Mouse (Mus musculus) midbrain, embryonic 15.5 days (tissue): ENCODE results near the gene Reep1. TPM values are rescaled to one million over a fixed set of nuclear protein-coding genes. Genes with fewer than 3 reads are reported as not detected.

Source experiments
- ATAC-seq: fragments of 200-750 bp; cut with Nextera tagmentation; replicated peaks from 2 replicates; pipeline ENCODE4 v1.8.0; 2017; ENCODE audit warnings: moderate TSS enrichment
- H3K27ac ChIP-seq: fragments of 300-500 bp; sonication (generic); 2 replicates; pipeline ENCODE4 v1.5.1; 2015; ENCODE audit warnings: mild to moderate bottlenecking, inconsistent platforms
- H3K27me3 ChIP-seq: fragments of 300-500 bp; sonication (generic); replicated peaks from 2 replicates; pipeline ENCODE4 v1.6.1; 2015; ENCODE audit warnings: inconsistent platforms
- H3K36me3 ChIP-seq: fragments of 300-500 bp; sonication (generic); replicated peaks from 2 replicates; pipeline ENCODE4 v1.6.1; 2015; ENCODE audit warnings: inconsistent platforms
- H3K4me1 ChIP-seq: fragments of 300-500 bp; sonication (generic); 2 replicates; pipeline ENCODE4 v1.6.1; 2015; ENCODE audit warnings: inconsistent platforms
- H3K4me2 ChIP-seq: fragments of 300-500 bp; sonication (generic); 2 replicates; pipeline ENCODE4 v1.6.1; 2015; ENCODE audit warnings: inconsistent platforms, mild to moderate bottlenecking, moderate library complexity
- H3K4me3 ChIP-seq: fragments of 300-500 bp; sonication (generic); 2 replicates; pipeline ENCODE4 v1.5.1; 2015; ENCODE audit warnings: mild to moderate bottlenecking, inconsistent platforms
- H3K9ac ChIP-seq: fragments of 300-500 bp; sonication (generic); 2 replicates; pipeline ENCODE4 v1.6.1; 2015; ENCODE audit warnings: mild to moderate bottlenecking, inconsistent platforms
- H3K9me3 ChIP-seq: fragments of 300-500 bp; sonication (generic); 2 replicates; pipeline ENCODE4 v1.6.1; 2016; ENCODE audit warnings: inconsistent platforms
- WGBS: fragments of 180-500 bp; shearing (Covaris S2); methylation state at CpG from one replicate; pipeline ENCODE4 v1.1.7; 2015; ENCODE audit warnings: mixed read lengths; 5-methylcytosine and 5-hydroxymethylcytosine counted together
- polyA plus RNA-seq: library from polyadenylated mRNA; unstranded; fragments of >200 nt; fragmentation: Nextera tagmentation; extraction: Ambion mirVana; gene quantifications from 2 replicates; pipeline ENCODE4 v1.2.1, GENCODE M21; 2015

The Reep1 gene
- polyA plus RNA-seq, 1 experiment from 2014 or later: 331 TPM

DNA sequence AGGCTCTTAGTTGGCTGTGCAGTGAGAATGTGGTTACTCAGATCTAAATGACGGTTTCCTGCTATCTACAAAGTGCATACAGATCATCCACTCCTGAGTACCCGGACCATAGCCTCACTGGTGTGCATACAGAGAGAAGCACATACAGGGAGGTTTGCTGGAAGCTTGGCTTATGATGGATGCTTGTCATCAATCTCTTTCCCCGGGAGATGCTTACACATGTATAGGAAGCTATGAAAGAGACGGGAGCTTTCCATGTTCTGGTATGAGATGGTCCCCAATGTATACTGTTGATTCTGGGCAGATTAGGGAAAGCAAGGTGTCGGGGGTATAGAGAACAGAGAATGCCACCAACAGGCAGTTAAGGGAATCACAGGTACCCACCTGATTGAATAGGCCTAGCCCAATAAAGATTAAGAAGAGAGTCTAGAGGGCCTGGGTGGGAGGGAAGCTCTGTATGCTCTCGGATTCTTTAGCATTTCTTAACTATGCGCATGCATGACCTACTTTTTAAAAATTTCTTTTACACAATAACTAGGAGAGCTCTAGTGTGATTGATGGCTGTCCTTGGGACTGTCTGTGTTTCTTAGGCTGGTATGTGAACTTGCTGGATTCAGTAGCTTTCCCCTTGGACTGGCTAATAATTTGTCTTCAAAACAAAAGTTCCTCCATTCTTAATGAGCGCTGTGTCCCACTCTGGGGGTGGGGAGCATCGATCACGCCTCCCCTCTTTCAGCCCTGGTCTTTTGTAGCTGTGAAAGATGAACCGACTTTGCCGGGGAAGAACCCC, 62.7 kb downstream of the Reep1 start:
- Histone ChIP-seq H3K4me3 (no peak overlapping the region), H3K9me3 (no peaks in the 10 kb centered on the region)
- ATAC-seq: no peak

DNA sequence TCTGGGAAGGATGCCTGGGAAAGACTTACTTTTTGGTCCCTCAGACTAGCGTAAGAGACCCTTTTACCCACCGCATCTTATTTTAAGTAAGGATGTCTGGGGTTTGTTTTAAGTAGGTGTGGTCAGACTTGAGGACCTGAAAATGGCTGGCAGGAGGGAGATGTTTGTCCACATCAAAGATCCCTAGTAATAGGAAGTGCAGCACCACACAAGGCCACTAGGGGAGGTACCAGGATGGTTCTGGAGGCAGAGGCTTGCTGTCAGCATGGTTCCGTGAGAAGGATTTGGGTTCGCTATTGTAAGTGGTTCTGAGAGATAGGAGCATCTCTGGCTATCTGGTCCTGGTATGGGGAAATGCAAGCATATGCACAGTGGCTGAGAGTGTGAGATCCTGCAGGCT, 63.5 kb downstream of the Reep1 start:
- Histone ChIP-seq H3K36me3 (peaks cover 26% of the 10 kb centered on the region), H3K4me3 (no peak overlapping the region), H3K27me3 (no peaks in the 10 kb centered on the region), H3K9ac (no peak overlapping the region), H3K27ac (no peak overlapping the region), H3K9me3 (no peaks in the 10 kb centered on the region), H3K4me2 (no peak overlapping the region), H3K4me1 (no peaks in the 10 kb centered on the region)
- ATAC-seq: no peak
- WGBS: 97% methylated on average over 4 of the region's 4 CpGs

More for the DNA sequence above, 62.7 kb downstream of the Reep1 start:
- 78% methylated on average over 12 of the region's 12 CpGs for WGBS
- Histone ChIP-seq H3K4me1 (no peaks in the 10 kb centered on the region), H3K27ac (no peak overlapping the region), H3K4me2 (no peak overlapping the region), H3K27me3 (no peaks in the 10 kb centered on the region), H3K9ac (no peak overlapping the region), H3K36me3 (peaks cover 26% of the 10 kb centered on the region)

DNA sequence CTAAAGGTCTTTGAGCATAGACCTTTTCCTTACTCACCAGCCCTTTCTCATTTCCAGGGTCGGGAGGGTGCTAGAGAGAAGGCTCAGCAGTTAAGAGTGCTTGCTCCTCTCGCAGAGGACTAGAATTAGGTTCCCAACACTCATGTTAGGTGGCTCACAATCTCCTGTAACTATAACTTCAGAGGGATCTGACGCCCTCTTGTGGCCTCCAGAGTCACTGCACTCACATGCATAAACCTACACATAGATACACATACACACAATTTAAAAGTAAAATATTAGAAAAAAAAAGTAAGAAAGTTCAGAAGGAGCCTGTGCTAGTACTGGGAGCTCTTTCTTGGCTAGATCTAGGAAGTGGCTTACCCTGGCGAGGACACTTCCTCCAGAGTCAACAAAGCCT, 63.9 kb downstream of the Reep1 start:
- ATAC-seq: no peak
- 97% methylated on average over 4 of the region's 4 CpGs for WGBS

DNA sequence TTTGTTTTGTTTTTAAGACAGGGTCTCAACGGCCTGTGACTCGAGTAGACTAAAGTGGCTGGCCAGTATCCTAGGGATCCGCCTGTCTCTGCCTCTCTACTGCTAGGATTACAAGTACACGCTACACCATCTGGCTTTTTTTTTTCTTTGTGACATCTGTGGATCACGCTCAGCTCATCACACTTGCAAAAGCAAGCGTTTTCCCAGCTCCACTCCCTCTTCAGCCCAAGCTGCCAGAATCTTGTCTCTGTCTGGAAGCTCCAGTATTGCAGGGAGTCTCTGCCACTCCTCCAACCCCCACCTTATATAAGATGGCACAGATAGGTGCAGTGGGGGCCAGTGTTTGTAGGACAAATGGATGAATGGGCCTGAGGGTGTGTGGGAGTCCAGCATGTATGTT, 64.8 kb downstream of the Reep1 start:
- WGBS: 80% methylated on average over 6 of the region's 6 CpGs
- H3K4me2 ChIP-seq: no peak overlapping the region
- H3K9me3 ChIP-seq: no peaks in the 10 kb centered on the region
- peaks cover 23% of the 10 kb centered on the region for H3K36me3 ChIP-seq
- no peak for ATAC-seq
- no peak overlapping the region for H3K4me3 ChIP-seq
- no peaks in the 10 kb centered on the region for H3K27me3 ChIP-seq
- H3K9ac ChIP-seq: no peak overlapping the region
- H3K4me1 ChIP-seq: no peaks in the 10 kb centered on the region
- no peak overlapping the region for H3K27ac ChIP-seq

More for the DNA sequence above, 63.9 kb downstream of the Reep1 start:
- Histone ChIP-seq H3K4me1 (no peaks in the 10 kb centered on the region), H3K4me3 (no peak overlapping the region), H3K36me3 (peaks cover 24% of the 10 kb centered on the region), H3K9ac (no peak overlapping the region), H3K27ac (no peak overlapping the region), H3K4me2 (no peak overlapping the region), H3K9me3 (no peaks in the 10 kb centered on the region), H3K27me3 (no peaks in the 10 kb centered on the region)

DNA sequence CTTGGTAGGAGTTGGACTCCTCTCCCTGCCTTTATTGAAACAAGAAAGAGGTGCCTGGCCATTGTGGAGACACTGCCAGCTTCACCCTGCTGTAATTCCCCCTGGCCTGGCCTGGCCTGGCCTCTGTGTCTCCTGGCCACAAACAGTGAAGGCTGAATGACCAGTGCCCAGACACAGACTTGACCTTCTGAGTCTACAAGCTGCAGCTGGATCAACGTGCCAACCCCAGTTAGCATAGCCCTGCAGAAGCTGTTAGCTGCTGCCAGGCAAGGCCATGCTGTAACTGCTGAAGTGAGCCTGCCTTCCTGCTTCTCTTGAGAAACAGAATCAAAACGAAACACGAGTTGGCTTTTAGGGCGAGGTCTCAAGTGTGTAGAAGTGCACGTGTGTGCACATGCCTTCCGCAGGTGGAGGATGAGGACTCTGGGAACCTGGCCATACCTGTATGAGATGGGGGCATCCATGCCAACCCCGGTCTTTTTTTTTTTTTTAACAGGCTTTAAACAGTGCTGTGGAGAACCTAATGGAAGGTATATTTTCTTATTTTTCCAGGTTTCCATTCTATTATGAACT, 65.4 kb downstream of the Reep1 start:
- no peak overlapping the region for H3K4me3 ChIP-seq
- no peak overlapping the region for H3K4me2 ChIP-seq
- WGBS: 89% methylated on average over 7 of the region's 7 CpGs
- no peaks in the 10 kb centered on the region for H3K9me3 ChIP-seq
- peaks cover 22% of the 10 kb centered on the region for H3K36me3 ChIP-seq
- H3K27ac ChIP-seq: no peak overlapping the region
- no peak for ATAC-seq
- no peak overlapping the region for H3K9ac ChIP-seq
- H3K4me1 ChIP-seq: no peaks in the 10 kb centered on the region
- H3K27me3 ChIP-seq: no peaks in the 10 kb centered on the region

DNA sequence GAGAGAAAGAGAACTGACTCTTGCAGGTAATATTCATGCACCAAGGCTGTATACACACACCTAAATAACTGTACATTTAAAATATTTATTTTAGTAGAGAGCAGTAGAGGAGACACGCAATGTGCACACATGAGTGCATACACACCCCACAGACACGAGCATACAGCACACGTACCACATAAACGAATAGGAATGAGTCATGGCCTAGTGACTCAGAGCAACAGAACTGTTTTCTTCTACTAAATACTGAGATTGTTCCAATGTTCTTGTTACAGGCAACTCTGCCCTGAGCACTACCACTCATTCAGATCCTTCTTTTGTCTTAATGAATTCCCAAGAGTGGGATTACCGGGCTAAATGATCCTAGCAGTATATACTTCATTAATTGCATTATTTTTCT, 70.7 kb downstream of the Reep1 start:
- no peaks in the 10 kb centered on the region for H3K9me3 ChIP-seq
- 86% methylated on average over 5 of the region's 5 CpGs for WGBS
- no peak for ATAC-seq

DNA sequence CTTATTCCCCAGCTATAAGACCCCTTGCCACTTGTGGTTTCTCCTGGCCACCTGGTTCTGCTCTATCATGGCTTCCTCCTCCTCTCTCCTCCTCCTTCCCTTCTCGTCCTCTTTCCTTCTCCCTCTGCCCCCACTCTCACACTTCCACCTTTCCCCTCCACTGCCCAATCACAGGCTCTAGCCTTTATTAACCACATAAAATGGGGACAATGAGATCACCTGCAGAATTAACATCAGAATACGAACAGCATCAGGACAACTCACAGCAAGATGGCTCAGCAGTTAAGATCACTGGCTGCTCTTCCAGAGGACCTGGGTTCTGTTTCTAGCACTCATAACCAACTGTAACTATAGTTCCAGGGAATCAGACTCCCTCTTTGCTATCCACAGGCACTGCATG, 72.5 kb downstream of the Reep1 start:
- H3K27me3 ChIP-seq: no peaks in the 10 kb centered on the region
- no peak for ATAC-seq
- H3K9me3 ChIP-seq: no peaks in the 10 kb centered on the region
- no peak overlapping the region for H3K9ac ChIP-seq
- peaks cover 29% of the 10 kb centered on the region; the same call in 1 of the 2 replicates for H3K36me3 ChIP-seq
- H3K4me3 ChIP-seq: no peak overlapping the region
- H3K4me2 ChIP-seq: no peak overlapping the region
- H3K27ac ChIP-seq: no peak overlapping the region
- 80% methylated on average over 2 of the region's 2 CpGs for WGBS
- H3K4me1 ChIP-seq: no peaks in the 10 kb centered on the region

More for the DNA sequence above, 70.7 kb downstream of the Reep1 start:
- Histone ChIP-seq H3K27me3 (no peaks in the 10 kb centered on the region), H3K36me3 (peaks cover 31% of the 10 kb centered on the region; the same call in 1 of the 2 replicates), H3K4me1 (no peaks in the 10 kb centered on the region), H3K4me2 (no peak overlapping the region), H3K4me3 (no peak overlapping the region), H3K9ac (no peak overlapping the region), H3K27ac (no peak overlapping the region)

DNA sequence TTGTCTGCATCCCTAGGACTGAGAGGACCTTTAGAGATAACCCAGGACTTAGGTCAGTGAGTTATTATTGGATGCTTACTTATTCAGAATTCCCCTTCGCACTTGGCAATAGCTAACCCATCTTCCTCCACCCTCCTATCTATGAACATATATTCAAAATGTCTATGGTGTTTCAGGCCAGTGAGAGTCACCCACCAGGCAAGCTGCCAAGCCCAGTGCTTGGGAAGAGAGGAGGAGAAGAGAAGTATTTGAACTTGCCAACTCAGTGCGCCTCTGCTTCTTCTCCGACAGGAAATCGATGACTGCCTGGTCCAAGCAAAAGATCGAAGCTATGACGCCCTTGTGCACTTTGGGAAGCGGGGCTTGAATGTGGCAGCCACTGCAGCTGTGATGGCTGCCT, 73.1 kb downstream of the Reep1 start:
- 96% methylated on average over 7 of the region's 7 CpGs for WGBS
- no peak for ATAC-seq
- Histone ChIP-seq H3K27me3 (no peaks in the 10 kb centered on the region), H3K9ac (no peak overlapping the region), H3K36me3 (peaks cover 29% of the 10 kb centered on the region), H3K27ac (no peak overlapping the region), H3K4me1 (no peaks in the 10 kb centered on the region), H3K4me3 (no peak overlapping the region), H3K9me3 (no peaks in the 10 kb centered on the region), H3K4me2 (no peak overlapping the region)

DNA sequence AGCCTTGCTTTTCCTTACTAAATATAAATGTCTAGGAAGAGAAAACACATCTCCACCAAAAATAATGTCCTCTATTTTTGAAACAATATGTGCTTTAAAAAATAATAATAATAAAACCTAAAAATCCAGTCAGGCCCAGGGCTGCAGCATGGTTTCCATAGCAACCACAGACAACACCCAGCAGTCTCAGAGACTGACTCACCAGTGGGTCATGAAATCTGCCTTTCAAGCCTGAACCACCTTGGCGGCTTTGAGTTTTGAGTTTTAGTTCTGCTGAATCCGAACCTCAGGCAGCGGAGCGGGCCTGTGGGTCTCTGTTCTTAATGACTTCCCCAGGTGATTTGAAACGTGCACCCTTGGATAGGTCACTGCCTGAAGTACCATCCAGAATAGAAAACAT, 75.8 kb downstream of the Reep1 start:
- H3K27me3 ChIP-seq: no peaks in the 10 kb centered on the region
- WGBS: 91% methylated on average over 5 of the region's 5 CpGs

DNA sequence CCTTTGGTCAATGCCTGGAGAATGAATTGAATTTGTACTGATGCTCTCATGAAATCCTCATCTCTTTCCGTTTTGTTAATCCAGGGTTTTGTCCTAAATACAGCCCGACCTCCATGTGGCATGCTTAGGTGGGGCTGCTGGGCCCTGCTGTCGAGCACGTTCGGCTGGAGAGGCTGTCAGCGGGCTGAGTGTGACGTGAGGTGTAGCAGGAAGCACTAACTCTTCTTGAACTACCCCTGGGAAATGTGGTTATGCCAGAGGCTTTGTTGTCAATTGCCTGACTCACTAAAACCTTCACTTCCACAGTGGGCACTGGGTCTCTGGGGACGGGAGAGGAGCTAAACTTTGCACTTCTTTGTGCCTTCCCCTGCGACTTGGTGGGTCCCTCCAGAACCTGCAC, 81.0 kb downstream of the Reep1 start:
- no peak for ATAC-seq

More for the DNA sequence above, 75.8 kb downstream of the Reep1 start:
- ATAC-seq: no peak
- H3K4me2 ChIP-seq: no peak overlapping the region
- no peak overlapping the region for H3K4me3 ChIP-seq
- H3K4me1 ChIP-seq: no peaks in the 10 kb centered on the region
- H3K9me3 ChIP-seq: no peaks in the 10 kb centered on the region
- H3K9ac ChIP-seq: no peak overlapping the region
- H3K36me3 ChIP-seq: peaks cover 32% of the 10 kb centered on the region
- H3K27ac ChIP-seq: no peak overlapping the region

DNA sequence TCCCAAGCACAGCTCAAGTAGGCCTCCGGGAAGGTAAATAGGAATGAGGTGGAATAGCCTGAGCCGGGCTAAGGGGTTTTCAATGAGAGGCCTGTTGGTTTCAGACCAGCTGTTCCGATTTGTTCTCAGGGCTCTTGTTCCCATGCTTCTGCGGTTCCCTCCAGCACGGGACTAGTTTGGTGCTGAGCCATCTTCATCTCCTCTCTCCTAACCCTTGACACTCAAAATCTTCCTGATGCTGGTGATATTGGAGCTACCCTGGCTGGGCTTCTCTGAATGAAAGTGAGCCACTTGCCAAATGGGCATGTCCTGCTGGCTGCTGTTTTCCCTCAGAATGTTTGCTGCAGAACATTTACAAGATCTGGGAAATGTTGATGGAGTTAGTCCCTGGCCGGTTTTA, 84.4 kb downstream of the Reep1 start:
- no peak for ATAC-seq
- H3K27me3 ChIP-seq: no peaks in the 10 kb centered on the region
- peaks cover 13% of the 10 kb centered on the region; the same call in 1 of the 2 replicates for H3K36me3 ChIP-seq
- H3K4me3 ChIP-seq: no peak overlapping the region
- no peaks in the 10 kb centered on the region for H3K4me1 ChIP-seq
- no peak overlapping the region for H3K4me2 ChIP-seq
- 89% methylated on average over 6 of the region's 6 CpGs for WGBS
- no peak overlapping the region for H3K27ac ChIP-seq
- no peak overlapping the region for H3K9ac ChIP-seq
- no peaks in the 10 kb centered on the region for H3K9me3 ChIP-seq

More for the DNA sequence above, 81.0 kb downstream of the Reep1 start:
- H3K4me1 ChIP-seq: no peaks in the 10 kb centered on the region
- WGBS: 80% methylated on average over 9 of the region's 9 CpGs
- no peak overlapping the region for H3K27ac ChIP-seq
- H3K9me3 ChIP-seq: no peaks in the 10 kb centered on the region
- no peak overlapping the region for H3K4me3 ChIP-seq
- no peak overlapping the region for H3K9ac ChIP-seq
- H3K4me2 ChIP-seq: no peak overlapping the region
- H3K36me3 ChIP-seq: peaks cover 8% of the 10 kb centered on the region; the same call in 1 of the 2 replicates
- no peaks in the 10 kb centered on the region for H3K27me3 ChIP-seq

DNA sequence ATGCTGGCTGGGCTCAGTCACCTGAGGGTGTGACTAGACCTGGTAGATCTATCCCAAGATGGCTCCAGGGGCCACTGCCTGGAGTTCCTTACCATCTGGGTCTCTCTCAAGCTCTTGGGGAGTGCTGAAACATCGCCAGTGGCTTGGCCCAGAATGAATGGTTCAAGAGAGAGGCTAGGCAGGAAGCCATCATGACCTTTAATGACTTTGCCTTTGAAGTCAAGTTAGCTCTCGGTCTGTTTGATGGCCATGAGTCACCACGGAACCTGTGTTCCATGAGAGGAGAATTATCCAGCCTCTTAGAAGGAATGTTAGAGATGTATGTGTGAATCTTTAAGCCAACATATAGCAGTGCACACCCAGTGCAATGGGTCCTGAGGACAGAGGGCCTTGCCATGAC, 92.0 kb downstream of the Reep1 start:
- Histone ChIP-seq H3K27me3 (no peaks in the 10 kb centered on the region), H3K4me3 (no peak overlapping the region), H3K4me2 (no peak overlapping the region), H3K4me1 (no peaks in the 10 kb centered on the region), H3K27ac (no peak overlapping the region), H3K36me3 (peaks cover 21% of the 10 kb centered on the region; the same call in 1 of the 2 replicates), H3K9me3 (no peaks in the 10 kb centered on the region), H3K9ac (no peak overlapping the region)
- ATAC-seq: no peak
- 80% methylated on average over 3 of the region's 3 CpGs for WGBS
